Mouse (Mus musculus) liver, embryonic 15.5 days (tissue): ENCODE measurements around the gene Trem3. TPM values are rescaled to one million over a fixed set of nuclear protein-coding genes. Genes with fewer than 3 reads are reported as not detected.
A peak's percentile ranks its signal among the peaks of the same experiment; 100 is the strongest.

Experiments used
- ATAC-seq: fragments of 200-750 bp; cut with Nextera tagmentation; 2 replicates; pipeline ENCODE4 v1.8.0; 2017; ENCODE audit warnings: moderate number of reproducible peaks, mild to moderate bottlenecking, moderate library complexity; ENCODE audit not compliant: insufficient read depth
- H3K27ac ChIP-seq: fragments of 300-500 bp; sonication (generic); replicated peaks from 2 replicates; pipeline ENCODE4 v1.5.1; 2015; ENCODE audit warnings: mild to moderate bottlenecking, inconsistent platforms
- H3K27me3 ChIP-seq: fragments of 300-500 bp; sonication (generic); 2 replicates; pipeline ENCODE4 v1.6.1; 2015; ENCODE audit warnings: mild to moderate bottlenecking, inconsistent platforms
- H3K36me3 ChIP-seq: fragments of 300-500 bp; sonication (generic); replicated peaks from 2 replicates; pipeline ENCODE4 v1.6.1; 2015; ENCODE audit warnings: moderate library complexity, mild to moderate bottlenecking, inconsistent platforms
- H3K4me1 ChIP-seq: fragments of 300-500 bp; sonication (generic); replicated peaks from 2 replicates; pipeline ENCODE4 v1.6.1; 2015; ENCODE audit warnings: inconsistent platforms
- H3K4me2 ChIP-seq: fragments of 300-500 bp; sonication (generic); 2 replicates; pipeline ENCODE4 v1.6.1; 2015; ENCODE audit warnings: moderate library complexity, mild to moderate bottlenecking, inconsistent platforms
- H3K4me3 ChIP-seq: fragments of 300-500 bp; sonication (generic); replicated peaks from 2 replicates; pipeline ENCODE4 v1.5.1; 2015; ENCODE audit warnings: mild to moderate bottlenecking, inconsistent platforms
- H3K9ac ChIP-seq: fragments of 300-500 bp; sonication (generic); 2 replicates; pipeline ENCODE4 v1.6.1; 2015; ENCODE audit warnings: moderate library complexity, mild to moderate bottlenecking, inconsistent platforms
- H3K9me3 ChIP-seq: fragments of 300-500 bp; sonication (generic); replicated peaks from 2 replicates; pipeline ENCODE4 v1.6.1; 2016; ENCODE audit warnings: inconsistent platforms
- WGBS: fragments of 180-500 bp; shearing (Covaris S2); methylation state at CpG from one replicate; pipeline ENCODE4 v1.1.7; 2015; ENCODE audit warnings: mixed read lengths; ENCODE audit not compliant: insufficient replicate concordance; 5-methylcytosine and 5-hydroxymethylcytosine counted together
- polyA plus RNA-seq: library from polyadenylated mRNA; unstranded; fragments of >200 nt; fragmentation: Nextera tagmentation; extraction: Ambion mirVana; gene quantifications from 2 replicates; pipeline ENCODE4 v1.2.1, GENCODE M21; 2015

The Trem3 gene
- polyA plus RNA-seq, result 8.7 and 9.5 TPM in 2 replicates

DNA sequence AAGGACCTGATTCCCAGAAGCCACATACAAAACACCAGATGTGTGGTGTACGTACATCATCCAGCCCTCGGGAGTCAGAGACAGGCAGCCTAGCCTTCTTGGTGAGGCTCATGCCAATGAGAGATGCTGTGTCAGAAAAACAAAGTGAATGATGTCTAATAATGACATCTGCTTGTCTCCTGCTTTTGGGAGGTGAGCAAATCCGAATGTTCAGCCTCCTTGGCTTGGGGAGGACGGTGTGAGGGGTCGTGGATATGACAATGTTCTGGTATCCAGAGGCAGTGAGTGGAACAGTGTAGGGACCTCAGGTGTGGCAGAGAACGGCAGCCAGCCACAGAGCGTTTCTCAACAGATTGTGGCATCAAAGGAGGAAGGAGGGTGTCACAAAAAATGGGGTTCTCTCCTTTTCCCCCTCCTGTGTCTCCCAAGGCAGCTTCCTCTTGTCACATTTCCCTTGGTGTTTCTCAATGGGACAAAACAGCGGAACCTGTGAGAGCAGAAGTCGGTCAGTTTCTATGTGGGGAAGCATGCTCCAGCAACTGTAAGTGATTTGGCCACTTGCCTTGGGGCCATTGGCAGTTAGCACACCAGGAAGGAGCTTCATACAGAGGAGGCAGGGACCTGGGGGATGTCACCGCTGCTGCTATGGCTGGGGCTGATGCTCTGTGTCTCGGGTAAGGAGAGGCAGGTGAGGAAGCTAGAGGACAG lies at the start of gene Trem3:
Gene Trem3 (plus strand): TSS at position 557 of the 708 bp plus-strand sequence.
- H3K9me3 ChIP-seq, result no peaks in the 10 kb centered on the region
- no peaks in the 10 kb centered on the region for H3K36me3 ChIP-seq
- H3K4me3 ChIP-seq, result no peak within 1 kb of the TSS; the same call in 1 of the 2 replicates
- H3K9ac ChIP-seq, result no peak within 1 kb of the TSS
- H3K4me1 ChIP-seq, result no peaks in the 10 kb centered on the region
- H3K27ac ChIP-seq, result peak within 1 kb of the TSS; percentile 45
- 58% methylated on average over 11 of the region's 11 CpGs for WGBS
- peak; percentile 28; the same call in 1 of the 2 replicates for ATAC-seq
- no peak within 1 kb of the TSS for H3K4me2 ChIP-seq
- no peaks in the 10 kb centered on the region for H3K27me3 ChIP-seq

DNA sequence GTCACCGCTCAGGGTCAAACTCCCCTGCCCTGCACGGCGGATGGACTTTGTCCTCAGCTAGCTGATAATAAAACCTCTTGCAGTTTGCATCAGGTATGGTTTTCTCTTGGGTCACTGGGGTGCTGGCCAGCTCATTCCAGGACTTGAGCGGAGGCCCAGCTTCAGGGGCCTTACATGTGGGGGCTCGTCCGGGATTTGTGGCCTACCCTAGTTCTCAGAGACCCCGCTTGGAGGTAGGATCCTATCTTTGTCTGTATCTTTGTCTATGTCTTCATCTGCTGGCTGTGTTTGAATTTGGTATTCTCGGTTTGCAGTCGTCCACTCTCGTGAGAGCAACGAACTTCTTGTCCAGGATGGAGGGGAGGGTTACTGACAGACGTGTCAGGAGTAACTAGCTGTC lies 44.5 kb upstream of the Trem3 start:
- 78% methylated on average over 12 of the region's 12 CpGs for WGBS
- H3K4me1 ChIP-seq, result no peaks in the 10 kb centered on the region
- no peak overlapping the region for H3K4me2 ChIP-seq
- H3K27me3 ChIP-seq, result no peaks in the 10 kb centered on the region
- no peak for ATAC-seq
- no peak overlapping the region for H3K9ac ChIP-seq
- no peak overlapping the region for H3K4me3 ChIP-seq
- H3K9me3 ChIP-seq, result peaks cover 11% of the 10 kb centered on the region; the same call in 1 of the 2 replicates
- no peaks in the 10 kb centered on the region for H3K36me3 ChIP-seq
- no peak overlapping the region for H3K27ac ChIP-seq

DNA sequence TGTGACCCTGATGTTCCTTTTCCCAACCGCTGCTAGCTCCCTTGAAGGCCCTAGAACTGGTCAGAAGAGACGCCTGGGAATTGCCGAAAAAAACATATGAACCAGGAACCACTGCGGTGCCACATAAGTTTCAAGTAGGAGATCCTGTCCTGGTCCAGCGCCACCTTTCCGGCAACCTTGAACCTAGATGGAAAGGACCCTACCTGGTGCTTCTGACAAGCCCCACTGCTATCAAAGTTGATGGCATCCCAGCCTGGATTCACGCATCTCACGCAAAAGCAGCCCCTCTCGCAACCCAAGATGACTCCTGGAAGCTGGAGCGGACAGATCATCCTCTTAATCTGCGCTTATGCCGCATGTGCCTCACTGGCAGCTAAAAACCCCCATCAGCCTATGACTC lies 35.0 kb upstream of the Trem3 start:
- no peaks in the 10 kb centered on the region for H3K27me3 ChIP-seq
- no peak overlapping the region for H3K27ac ChIP-seq
- H3K4me1 ChIP-seq, result no peaks in the 10 kb centered on the region
- no peaks in the 10 kb centered on the region for H3K9me3 ChIP-seq
- H3K4me3 ChIP-seq, result no peak overlapping the region
- no peaks in the 10 kb centered on the region for H3K36me3 ChIP-seq
- 82% methylated on average over 12 of the region's 12 CpGs for WGBS
- no peak overlapping the region for H3K4me2 ChIP-seq
- ATAC-seq, result no peak
- no peak overlapping the region for H3K9ac ChIP-seq

DNA sequence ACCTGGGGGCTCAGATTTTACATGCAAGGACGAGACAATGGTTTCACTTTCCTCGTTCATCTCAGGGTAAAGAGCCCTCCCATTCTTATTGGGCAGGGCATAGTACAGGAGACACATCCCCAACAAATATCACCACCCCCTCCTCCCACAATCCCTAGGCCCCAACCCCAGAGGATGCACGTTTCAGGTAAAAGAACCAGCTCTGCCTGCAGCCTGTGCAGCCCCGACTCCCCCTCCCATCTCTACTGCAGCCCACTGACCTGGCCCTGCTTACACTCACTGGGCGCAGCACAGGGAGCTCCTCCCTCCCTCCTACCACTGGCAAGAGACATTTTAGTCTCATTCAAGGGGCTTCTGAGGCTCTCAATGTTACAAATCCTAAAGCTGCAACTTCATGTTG lies 34.1 kb upstream of the Trem3 start:
- Histone ChIP-seq H3K27ac (no peak overlapping the region), H3K4me1 (no peaks in the 10 kb centered on the region), H3K4me2 (no peak overlapping the region), H3K27me3 (no peaks in the 10 kb centered on the region), H3K9me3 (no peaks in the 10 kb centered on the region), H3K9ac (no peak overlapping the region), H3K4me3 (no peak overlapping the region), H3K36me3 (no peaks in the 10 kb centered on the region)
- 60% methylated on average over 5 of the region's 5 CpGs for WGBS
- no peak for ATAC-seq

DNA sequence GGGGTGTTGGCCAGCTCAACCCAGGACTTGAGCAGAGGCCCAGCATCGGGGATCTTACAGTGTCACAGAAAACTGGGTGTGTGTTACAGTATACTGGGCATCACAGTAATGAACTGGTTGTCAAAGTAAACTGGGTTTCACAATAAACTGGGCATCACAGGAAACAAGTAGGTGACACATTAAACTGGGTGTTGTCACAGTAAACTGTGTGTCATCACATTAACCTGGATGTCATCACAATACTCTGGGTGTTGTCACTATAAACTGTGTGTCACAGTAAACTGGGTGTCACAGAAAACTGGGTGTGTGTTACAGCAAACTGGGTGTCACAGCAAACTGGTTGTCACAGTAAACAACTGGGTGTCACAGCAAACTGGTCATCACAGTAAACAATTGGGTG lies 32.1 kb upstream of the Trem3 start:
- no peak for ATAC-seq
- no peaks in the 10 kb centered on the region for H3K9me3 ChIP-seq
- WGBS, result 76% methylated on average over 1 of the region's 1 CpGs
- no peak overlapping the region for H3K4me3 ChIP-seq
- H3K36me3 ChIP-seq, result no peaks in the 10 kb centered on the region
- no peaks in the 10 kb centered on the region for H3K27me3 ChIP-seq
- no peaks in the 10 kb centered on the region for H3K4me1 ChIP-seq
- no peak overlapping the region for H3K27ac ChIP-seq
- no peak overlapping the region for H3K9ac ChIP-seq
- no peak overlapping the region for H3K4me2 ChIP-seq

DNA sequence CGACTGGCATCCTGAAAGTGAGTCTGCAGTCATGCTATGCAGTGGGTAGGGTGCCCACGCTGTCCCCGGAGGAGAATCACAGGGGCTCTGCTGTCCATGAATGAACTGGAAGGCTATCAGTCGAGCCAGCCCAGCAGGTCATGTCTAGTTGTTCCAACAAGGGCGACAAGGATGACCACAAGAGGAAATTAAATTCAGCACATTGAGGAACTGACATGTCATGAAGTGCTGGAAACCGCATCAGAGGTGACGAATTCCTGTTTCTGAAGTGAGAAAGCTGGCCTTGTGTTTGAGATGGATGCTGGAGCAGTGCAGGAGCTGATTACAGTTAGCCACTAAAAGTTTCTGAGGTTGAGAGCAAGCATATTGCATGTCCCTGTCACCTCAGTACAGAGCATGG lies 16.9 kb upstream of the Trem3 start:
- no peak overlapping the region for H3K4me3 ChIP-seq
- no peak overlapping the region for H3K27ac ChIP-seq
- 25% methylated on average over 7 of the region's 7 CpGs for whole genome bisulfite sequencing
- no peak overlapping the region for H3K9ac ChIP-seq
- no peak overlapping the region for H3K4me2 ChIP-seq
- no peaks in the 10 kb centered on the region for H3K27me3 ChIP-seq
- H3K36me3 ChIP-seq, result no peaks in the 10 kb centered on the region
- H3K4me1 ChIP-seq, result no peaks in the 10 kb centered on the region
- no peaks in the 10 kb centered on the region for H3K9me3 ChIP-seq
- ATAC-seq, result no peak

DNA sequence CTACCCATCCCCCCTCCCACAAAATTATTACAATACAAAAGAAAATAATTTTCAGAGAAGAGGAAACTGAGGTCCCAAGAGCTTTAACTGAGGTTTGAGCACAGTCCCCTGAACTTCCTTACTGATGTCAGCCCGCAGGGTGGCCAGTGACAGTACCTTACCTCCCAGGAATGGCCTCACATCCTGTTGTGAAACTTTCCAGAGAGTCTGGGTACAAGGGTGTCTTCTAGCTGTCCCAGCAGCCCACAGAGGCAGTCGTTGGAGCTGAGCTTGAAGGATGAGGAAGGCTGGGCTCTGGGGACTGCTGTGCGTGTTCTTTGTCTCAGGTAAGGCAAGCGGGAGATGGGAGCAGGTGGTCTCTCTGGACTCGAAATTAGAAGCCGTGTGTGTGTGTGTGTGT lies 15.1 kb upstream of the Trem3 start, which contains the start of gene Trem1:
Gene Trem1 (plus strand): TSS at position 251 of the 400 bp plus-strand sequence.
- no peak for ATAC-seq
- Histone ChIP-seq H3K36me3 (no peaks in the 10 kb centered on the region), H3K27ac (no peak within 1 kb of the TSS), H3K9ac (no peak within 1 kb of the TSS), H3K9me3 (no peaks in the 10 kb centered on the region), H3K27me3 (no peaks in the 10 kb centered on the region), H3K4me1 (no peaks in the 10 kb centered on the region), H3K4me2 (no peak within 1 kb of the TSS), H3K4me3 (peak within 1 kb of the TSS; percentile 8; the same call in 1 of the 2 replicates)
- WGBS, result 42% methylated on average over 6 of the region's 6 CpGs

DNA sequence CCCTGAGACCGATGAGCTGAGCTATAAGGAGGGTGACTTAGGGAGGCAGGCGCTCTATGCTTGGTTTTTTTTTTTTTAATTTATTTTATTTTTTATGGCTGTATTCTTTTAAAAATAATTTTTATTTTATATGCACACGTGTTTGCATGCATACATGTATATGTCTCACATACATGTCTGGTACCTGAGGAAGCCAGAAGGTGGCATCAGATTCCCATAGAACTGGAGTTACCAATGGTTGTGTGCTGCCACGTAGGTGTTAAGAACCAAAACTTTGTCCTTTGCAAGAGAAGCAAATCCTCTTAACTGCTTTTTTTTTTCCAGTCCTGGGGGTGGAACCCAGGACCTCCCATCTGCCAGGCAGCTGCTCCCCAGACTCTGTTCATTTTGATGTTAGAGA lies 13.8 kb upstream of the Trem3 start:
- no peaks in the 10 kb centered on the region for H3K36me3 ChIP-seq
- WGBS, result 72% methylated on average over 4 of the region's 4 CpGs
- ATAC-seq, result no peak
- H3K27me3 ChIP-seq, result no peaks in the 10 kb centered on the region
- no peak overlapping the region for H3K4me2 ChIP-seq
- no peaks in the 10 kb centered on the region for H3K9me3 ChIP-seq
- H3K27ac ChIP-seq, result no peak overlapping the region
- no peak overlapping the region for H3K9ac ChIP-seq
- no peaks in the 10 kb centered on the region for H3K4me1 ChIP-seq
- no peak overlapping the region for H3K4me3 ChIP-seq

DNA sequence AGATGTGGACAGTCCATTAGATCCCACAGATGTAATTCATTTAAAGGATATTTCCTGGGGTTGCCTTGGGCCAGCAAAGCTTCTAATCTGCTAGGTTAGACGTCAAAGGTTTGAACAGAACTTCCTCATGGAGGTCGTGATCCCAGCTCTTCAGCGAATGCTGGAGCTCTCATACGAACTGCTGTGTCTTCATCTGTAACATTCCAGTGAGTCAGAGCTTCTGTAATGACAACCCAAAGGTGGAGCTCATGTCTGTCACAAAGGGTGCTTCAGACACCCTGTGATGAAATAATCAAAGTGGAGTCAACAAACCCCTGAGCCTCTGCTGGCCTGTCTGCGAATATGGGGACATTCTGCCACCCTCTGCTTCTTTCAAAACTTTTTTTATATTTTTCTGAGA lies 13.0 kb upstream of the Trem3 start:
- no peak overlapping the region for H3K4me2 ChIP-seq
- 49% methylated on average over 5 of the region's 5 CpGs for WGBS
- no peak overlapping the region for H3K4me3 ChIP-seq
- no peaks in the 10 kb centered on the region for H3K9me3 ChIP-seq
- no peaks in the 10 kb centered on the region for H3K36me3 ChIP-seq
- ATAC-seq, result no peak
- H3K9ac ChIP-seq, result no peak overlapping the region
- no peak overlapping the region for H3K27ac ChIP-seq
- H3K27me3 ChIP-seq, result no peaks in the 10 kb centered on the region
- H3K4me1 ChIP-seq, result no peaks in the 10 kb centered on the region

DNA sequence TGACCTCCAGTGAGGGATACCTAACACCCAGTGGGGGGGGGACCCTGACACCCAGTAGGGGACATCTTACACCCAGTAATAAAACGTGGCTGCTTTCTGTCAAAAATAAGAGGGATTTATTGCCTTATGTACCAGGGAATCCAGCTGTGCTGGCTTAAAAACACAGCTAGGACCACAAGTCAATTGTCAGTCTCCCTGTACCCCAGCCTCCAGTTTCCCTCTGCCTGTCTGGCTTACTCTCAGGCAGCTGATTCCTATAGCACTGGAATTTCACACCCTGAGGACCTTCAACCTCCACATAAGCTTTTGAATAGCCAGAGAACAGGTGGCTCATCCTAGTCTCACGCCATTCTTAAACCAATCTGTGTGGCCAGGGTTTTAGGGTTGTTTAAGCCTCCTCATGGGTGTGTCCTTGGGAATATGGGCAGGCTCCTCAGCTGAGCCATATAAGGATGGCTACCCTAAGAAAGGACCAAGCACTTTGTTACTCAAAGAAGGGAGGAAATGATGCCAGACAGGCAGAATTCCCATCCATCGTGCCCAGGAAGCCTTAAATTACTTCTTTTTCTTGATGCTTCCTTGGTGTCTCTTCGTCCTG lies 11.7 kb upstream of the Trem3 start:
- Histone ChIP-seq H3K9ac (no peak overlapping the region), H3K9me3 (no peaks in the 10 kb centered on the region), H3K36me3 (no peaks in the 10 kb centered on the region), H3K4me3 (no peak overlapping the region), H3K27ac (no peak overlapping the region), H3K27me3 (no peaks in the 10 kb centered on the region), H3K4me2 (no peak overlapping the region), H3K4me1 (no peaks in the 10 kb centered on the region)
- ATAC-seq, result no peak
- WGBS, result 37% methylated on average over 4 of the region's 4 CpGs

DNA sequence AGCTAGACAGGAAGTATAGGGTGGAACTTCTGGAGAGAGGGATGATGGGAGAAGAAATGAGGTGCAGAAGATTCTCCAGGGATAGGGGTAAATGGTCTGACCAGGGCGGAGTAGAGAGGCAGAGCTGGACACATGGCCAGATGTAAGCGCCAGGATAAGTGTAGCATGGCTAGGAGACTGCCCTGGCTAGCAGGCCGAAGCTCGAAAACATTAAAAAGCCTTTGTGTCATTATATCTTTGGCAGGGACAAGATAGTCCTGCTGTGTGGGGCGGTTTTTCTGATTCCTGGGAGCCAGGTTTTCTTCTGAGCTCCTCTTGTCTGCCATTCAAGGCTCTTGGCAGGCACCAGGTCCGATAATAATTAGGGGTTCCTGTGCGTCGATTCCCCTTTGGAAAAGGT lies 10.0 kb upstream of the Trem3 start:
- H3K36me3 ChIP-seq, result no peaks in the 10 kb centered on the region
- H3K9ac ChIP-seq, result no peak overlapping the region
- H3K4me2 ChIP-seq, result no peak overlapping the region
- no peak for ATAC-seq
- no peak overlapping the region for H3K27ac ChIP-seq
- no peaks in the 10 kb centered on the region for H3K4me1 ChIP-seq
- 66% methylated on average over 8 of the region's 8 CpGs for WGBS
- H3K27me3 ChIP-seq, result no peaks in the 10 kb centered on the region
- no peaks in the 10 kb centered on the region for H3K9me3 ChIP-seq
- no peak overlapping the region for H3K4me3 ChIP-seq

DNA sequence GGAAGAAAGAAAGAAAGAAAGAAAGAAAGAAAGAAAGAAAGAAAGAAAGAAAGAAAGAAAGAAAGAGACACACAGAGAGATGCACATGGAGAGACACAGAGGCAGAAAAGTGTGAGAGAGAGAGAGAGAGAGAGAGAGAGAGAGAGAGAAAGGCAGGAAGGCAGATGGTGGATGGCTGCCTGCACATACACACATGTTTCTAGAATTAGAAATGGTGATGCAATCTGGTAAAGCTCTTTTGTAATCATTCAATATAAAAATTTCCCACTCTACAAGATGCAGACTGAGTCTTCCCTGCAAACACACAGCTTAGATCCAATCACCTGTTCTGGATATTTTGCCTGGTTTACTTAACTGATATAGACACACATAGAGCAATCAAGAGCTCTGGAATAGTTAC lies 1.5 kb downstream of the Trem3 start:
- H3K36me3 ChIP-seq, result no peaks in the 10 kb centered on the region

More for the DNA sequence above, 1.5 kb downstream of the Trem3 start:
- Histone ChIP-seq H3K27ac (no peak overlapping the region), H3K4me3 (no peak overlapping the region), H3K4me1 (no peaks in the 10 kb centered on the region), H3K9me3 (no peaks in the 10 kb centered on the region), H3K4me2 (no peak overlapping the region), H3K27me3 (peaks cover 8% of the 10 kb centered on the region; the same call in 1 of the 2 replicates), H3K9ac (no peak overlapping the region)
- ATAC-seq, result no peak
